Mouse (Mus musculus) kidney, adult 2 months (tissue): ENCODE results near the gene Crygn. TPM values are rescaled to one million over a fixed set of nuclear protein-coding genes. Genes with fewer than 3 reads are reported as not detected.
A peak's percentile ranks its signal among the peaks of the same experiment; 100 is the strongest.

Experiments used
- DNase-seq: peaks from one replicate; pipeline ENCODE4 v3.0.0; 2021
- H3K27ac ChIP-seq: fragments of 200-500 bp; 2 replicates; pipeline ENCODE4 v1.5.1; 2012; ENCODE audit warnings: low read depth, low read length, control low read depth, inconsistent platforms; ENCODE audit not compliant: insufficient read depth
- H3K27me3 ChIP-seq: fragments of 200-500 bp; replicated peaks from 2 replicates; pipeline ENCODE4 v1.6.1; 2012; ENCODE audit warnings: mild to moderate bottlenecking, moderate library complexity, low read length, inconsistent platforms; ENCODE audit not compliant: control insufficient read depth, insufficient read depth
- H3K36me3 ChIP-seq: fragments of 200-500 bp; 2 replicates; pipeline ENCODE4 v1.6.1; 2012; ENCODE audit warnings: mild to moderate bottlenecking, moderate library complexity, low read length, inconsistent platforms; ENCODE audit not compliant: control insufficient read depth, insufficient read depth
- H3K4me1 ChIP-seq: fragments of 200-500 bp; 2 replicates; pipeline ENCODE4 v1.6.1; 2011; ENCODE audit warnings: low read length; ENCODE audit not compliant: control insufficient read depth, insufficient read depth
- H3K4me3 ChIP-seq: fragments of 200-500 bp; 2 replicates; pipeline ENCODE4 v1.5.1; 2011; ENCODE audit warnings: mild to moderate bottlenecking, low read depth, low read length, control low read depth; ENCODE audit not compliant: insufficient read depth
- CTCF ChIP-seq: fragments of 200-500 bp; conservative IDR thresholded peaks from 2 replicates; pipeline ENCODE4 v1.5.1; 2011; ENCODE audit warnings: low read depth, mild to moderate bottlenecking, control low read depth, low read length, moderate library complexity, mixed read lengths; ENCODE audit not compliant: insufficient read depth, insufficient read length
- POLR2A ChIP-seq: fragments of 200-500 bp; IDR thresholded peaks from one replicate; pipeline ENCODE4 v1.6.1; 2011; ENCODE audit warnings: low read depth, low read length, control low read depth
- WGBS: fragments of 180-500 bp; shearing (Covaris S2); methylation state at CpG from one replicate; pipeline ENCODE4 v1.1.7; 2018; 5-methylcytosine and 5-hydroxymethylcytosine counted together
- polyA plus RNA-seq: library from polyadenylated mRNA; depleted of rRNA; stranded (reverse); fragments of >200 nt; gene quantifications from 2 replicates; pipeline ENCODE4 v1.2.3, GENCODE M21; 2012; rRNA removed

Gene Crygn
- polyA plus RNA-seq, 1 experiment, result 0.14 TPM

GRCm38 (mm10) chr5:24709962-24710361 is 47.8 kb downstream of the Crygn start:
- peak; percentile 33 for DNase-seq

GRCm38 (mm10) chr5:24704615-24705014 is 53.2 kb downstream of the Crygn start:
- TF ChIP-seq CTCF (no peak), POLR2A (no peak)
- Histone ChIP-seq H3K4me1 (no peaks in the 10 kb centered on the region), H3K36me3 (peaks cover 10% of the 10 kb centered on the region), H3K27me3 (no peaks in the 10 kb centered on the region), H3K4me3 (no peak overlapping the region), H3K27ac (no peak overlapping the region)
- 64% methylated on average over 8 of the region's 8 CpGs for WGBS
- DNase-seq, result no peak

More at GRCm38 (mm10) chr5:24709962-24710361, 47.8 kb downstream of the Crygn start:
- 75% methylated on average over 2 of the region's 2 CpGs for WGBS
- no peak overlapping the region for H3K27ac ChIP-seq
- no peaks in the 10 kb centered on the region for H3K27me3 ChIP-seq
- peaks cover 12% of the 10 kb centered on the region for H3K36me3 ChIP-seq
- peaks cover 4% of the 10 kb centered on the region; the same call in 1 of the 2 replicates for H3K4me1 ChIP-seq
- TF ChIP-seq POLR2A, result no peak
- TF ChIP-seq CTCF, result no peak
- H3K4me3 ChIP-seq, result no peak overlapping the region

GRCm38 (mm10) chr5:24701271-24701670 is 56.5 kb downstream of the Crygn start:
- H3K27ac ChIP-seq, result no peak overlapping the region
- no peaks in the 10 kb centered on the region for H3K27me3 ChIP-seq
- TF ChIP-seq POLR2A, result no peak
- no peak for TF ChIP-seq CTCF
- no peaks in the 10 kb centered on the region for H3K4me1 ChIP-seq
- no peak overlapping the region for H3K4me3 ChIP-seq
- 82% methylated on average over 3 of the region's 3 CpGs for WGBS
- peaks cover 8% of the 10 kb centered on the region for H3K36me3 ChIP-seq
- DNase-seq, result peak; percentile 46

Other genes starting within 250 kb of the Crygn start
- gene Gbx1, start 230.8 kb downstream of the Crygn start, polyA plus RNA-seq, result 0.05 and 0.11 TPM in 2 replicates
- gene Asb10, start 217.0 kb downstream of the Crygn start, polyA plus RNA-seq, result 0.38 and 1.6 TPM in 2 replicates
- 0.10 and 0.14 TPM in 2 replicates for gene 4931409K22Rik, start 201.2 kb downstream of the Crygn start, polyA plus RNA-seq
- gene Abcf2, start 180.5 kb downstream of the Crygn start, polyA plus RNA-seq, result 40.2 and 47.6 TPM in 2 replicates
- gene Chpf2, start 171.3 kb downstream of the Crygn start, polyA plus RNA-seq, result 20.2 and 27.5 TPM in 2 replicates
- gene Smarcd3, start 133.6 kb downstream of the Crygn start, polyA plus RNA-seq, result 12.4 and 15.9 TPM in 2 replicates
- gene Nub1, start 72.5 kb downstream of the Crygn start, polyA plus RNA-seq, result 37.5 and 46.9 TPM in 2 replicates
- 7.0 and 8.6 TPM in 2 replicates for gene Wdr86, start 27.3 kb downstream of the Crygn start, polyA plus RNA-seq
- 26.2 and 31.5 TPM in 2 replicates for gene Rheb, start 84.6 kb upstream of the Crygn start, polyA plus RNA-seq